Mouse (Mus musculus) neural tube, embryonic 11.5 days (tissue): ENCODE measurements around the gene Gm16440. TPM values are rescaled to one million over a fixed set of nuclear protein-coding genes. Genes with fewer than 3 reads are reported as not detected.
"Not testable (repeated sequence)": the region's sequence is repeated elsewhere in the genome, so short reads cannot be mapped to it uniquely, and the experiment has no call there.

Experiments used
- ATAC-seq: fragments of 200-750 bp; cut with Nextera tagmentation; 2 replicates; pipeline ENCODE4 v1.8.0; 2017; ENCODE audit warnings: moderate number of reproducible peaks, mild to moderate bottlenecking, moderate TSS enrichment, moderate library complexity; ENCODE audit not compliant: insufficient read depth, low FRiP score, low TSS enrichment
- DNase-seq: peaks from one replicate; pipeline ENCODE4 v3.0.0-alpha.2; 2015; ENCODE audit warnings: low spot score
- H3K27ac ChIP-seq: fragments of 300-500 bp; sonication (generic); 2 replicates; pipeline ENCODE4 v1.5.1; 2014; ENCODE audit warnings: low read depth, mild to moderate bottlenecking, low read length
- H3K27me3 ChIP-seq: fragments of 300-500 bp; sonication (generic); 2 replicates; pipeline ENCODE4 v1.6.1; 2014; ENCODE audit warnings: mild to moderate bottlenecking, low read length, mixed read lengths; ENCODE audit not compliant: control insufficient read depth, insufficient read depth
- H3K36me3 ChIP-seq: fragments of 300-500 bp; sonication (generic); 2 replicates; pipeline ENCODE4 v1.6.1; 2014; ENCODE audit warnings: mild to moderate bottlenecking, low read length, moderate library complexity, mixed read lengths; ENCODE audit not compliant: control insufficient read depth, insufficient read depth
- H3K4me1 ChIP-seq: fragments of 300-500 bp; sonication (generic); 2 replicates; pipeline ENCODE4 v1.6.1; 2014; ENCODE audit warnings: low read length, mixed read lengths; ENCODE audit not compliant: control insufficient read depth, insufficient read depth
- H3K4me2 ChIP-seq: fragments of 300-500 bp; sonication (generic); 2 replicates; pipeline ENCODE4 v1.6.1; 2014; ENCODE audit warnings: low read depth, mild to moderate bottlenecking, moderate library complexity
- H3K4me3 ChIP-seq: fragments of 300-500 bp; sonication (generic); 2 replicates; pipeline ENCODE4 v1.5.1; 2014; ENCODE audit warnings: low read depth, low read length
- H3K9ac ChIP-seq: fragments of 300-500 bp; sonication (generic); 2 replicates; pipeline ENCODE4 v1.6.1; 2014; ENCODE audit warnings: mild to moderate bottlenecking, low read length
- H3K9me3 ChIP-seq: fragments of 300-500 bp; sonication (generic); 2 replicates; pipeline ENCODE4 v1.6.1; 2016; ENCODE audit warnings: low read length; ENCODE audit not compliant: control insufficient read depth
- WGBS: fragments of 180-500 bp; shearing (Covaris S2); extraction: QIAGEN DNeasy Blood & Tissue Kit; methylation state at CpG from one replicate; pipeline ENCODE4 v1.1.7; 2014; 5-methylcytosine and 5-hydroxymethylcytosine counted together
- polyA plus RNA-seq: library from polyadenylated mRNA; unstranded; fragments of >200 nt; fragmentation: Nextera tagmentation; extraction: Ambion mirVana; gene quantifications from 2 replicates; pipeline ENCODE4 v1.2.1, GENCODE M21; 2014

The Gm16440 gene
- not detected in 2 replicates for polyA plus RNA-seq

DNA sequence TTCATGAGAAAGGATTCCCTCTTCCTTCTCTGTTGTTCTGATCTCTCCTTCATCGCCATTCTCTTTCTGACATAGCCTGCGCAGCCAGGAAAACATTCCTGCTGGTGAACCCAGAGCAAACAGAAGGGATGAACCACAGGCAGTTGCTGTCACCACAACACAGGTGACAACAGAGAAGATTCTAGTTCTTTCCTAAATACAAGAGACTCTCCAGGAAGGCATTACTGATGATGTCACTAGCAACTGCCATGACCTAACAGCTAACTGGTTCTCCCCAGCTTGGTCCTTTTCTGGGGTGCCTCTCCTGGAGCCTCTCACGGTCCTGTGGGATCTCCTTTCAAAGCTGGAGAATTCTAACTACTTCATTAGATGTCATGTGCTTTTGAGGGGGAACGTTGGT, at the start of gene Gm16440:
TSS of gene Gm16440 (minus strand) at position 101 of the 400 bp plus-strand sequence.
- H3K27ac ChIP-seq, ATAC-seq, H3K9ac ChIP-seq, DNase-seq, H3K4me2 ChIP-seq, H3K9me3 ChIP-seq, H3K27me3 ChIP-seq, H3K4me1 ChIP-seq, H3K36me3 ChIP-seq, H3K4me3 ChIP-seq: not testable (repeated sequence)
- 86% methylated on average over 2 of the region's 4 CpGs for WGBS

DNA sequence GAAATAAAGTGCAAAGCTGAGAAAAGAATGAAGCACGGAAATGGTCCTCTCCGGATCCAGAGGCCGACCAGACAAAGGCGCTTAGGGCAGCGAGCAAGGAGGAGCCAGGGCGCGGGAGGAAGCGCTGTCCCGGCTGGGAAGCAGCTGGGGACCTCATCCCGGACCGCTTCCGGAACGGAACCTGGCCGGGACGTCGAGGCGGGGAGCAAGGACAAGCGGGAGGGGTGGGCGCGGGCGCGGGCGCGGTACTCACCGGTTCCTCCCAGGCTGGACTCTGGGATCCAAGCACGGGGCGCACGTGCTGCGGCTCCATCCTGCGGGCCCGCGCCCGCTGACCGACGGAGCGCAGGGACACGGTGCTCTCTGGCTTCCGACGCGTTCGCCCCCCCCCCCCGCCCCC, 36.6 kb upstream of the Gm16440 start:
- H3K4me3 ChIP-seq, DNase-seq, H3K27me3 ChIP-seq, H3K4me1 ChIP-seq, ATAC-seq, H3K27ac ChIP-seq, H3K9me3 ChIP-seq, H3K9ac ChIP-seq, H3K36me3 ChIP-seq, H3K4me2 ChIP-seq: not testable (repeated sequence)
- WGBS, result 21% methylated on average over 5 of the region's 42 CpGs

DNA sequence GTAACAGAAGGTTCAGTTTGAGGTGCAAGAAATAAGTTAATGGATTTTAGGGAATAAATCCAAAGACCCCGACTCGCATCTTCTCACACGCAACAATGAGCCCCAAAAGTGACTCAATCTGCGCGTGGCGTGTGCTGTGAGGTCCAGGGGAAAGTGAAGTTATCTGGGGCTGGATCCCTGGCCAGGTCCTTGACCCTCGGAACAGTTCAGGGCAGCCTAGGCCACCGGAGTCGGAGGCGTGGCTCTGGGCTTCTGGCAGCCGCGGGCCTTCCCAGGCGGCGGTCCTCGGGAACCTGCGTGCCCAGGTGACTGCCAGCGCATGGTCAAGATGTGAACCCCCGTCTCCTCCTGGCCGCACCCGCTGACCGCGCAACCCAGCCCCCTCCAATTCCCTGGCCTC, 36.2 kb upstream of the Gm16440 start:
- not testable (repeated sequence) for H3K9me3 ChIP-seq, H3K27me3 ChIP-seq, DNase-seq, H3K36me3 ChIP-seq, H3K9ac ChIP-seq, H3K4me1 ChIP-seq, H3K4me3 ChIP-seq, ATAC-seq, H3K27ac ChIP-seq, H3K4me2 ChIP-seq
- 26% methylated on average over 21 of the region's 22 CpGs for WGBS

DNA sequence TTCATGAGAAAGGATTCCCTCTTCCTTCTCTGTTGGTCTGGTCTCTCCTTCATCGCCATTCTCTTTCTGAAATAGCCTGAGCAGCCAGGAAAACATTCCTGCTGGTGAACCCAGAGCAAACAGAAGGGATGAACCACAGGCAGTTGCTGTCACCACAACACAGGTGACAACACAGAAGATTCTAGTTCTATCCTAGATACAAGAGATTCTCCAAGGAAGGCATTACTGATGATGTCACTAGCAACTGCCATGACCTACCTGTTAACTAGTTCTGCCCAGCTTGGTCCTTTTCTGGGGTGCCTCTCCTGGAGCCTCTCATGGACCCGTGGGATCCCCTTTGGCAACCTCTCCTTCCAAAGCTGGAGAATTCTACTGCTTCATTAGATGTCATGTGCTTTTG, 22.3 kb upstream of the Gm16440 start, which contains the start of gene Gm3591:
TSS of gene Gm3591 (minus strand) at position 101 of the 400 bp plus-strand sequence.
- not testable (repeated sequence) for H3K27me3 ChIP-seq, ATAC-seq, H3K4me2 ChIP-seq, H3K9ac ChIP-seq, H3K36me3 ChIP-seq, H3K4me1 ChIP-seq, DNase-seq, H3K27ac ChIP-seq, H3K9me3 ChIP-seq, H3K4me3 ChIP-seq
- no CpG with 5 or more reads among the region's 2 CpGs for WGBS

DNA sequence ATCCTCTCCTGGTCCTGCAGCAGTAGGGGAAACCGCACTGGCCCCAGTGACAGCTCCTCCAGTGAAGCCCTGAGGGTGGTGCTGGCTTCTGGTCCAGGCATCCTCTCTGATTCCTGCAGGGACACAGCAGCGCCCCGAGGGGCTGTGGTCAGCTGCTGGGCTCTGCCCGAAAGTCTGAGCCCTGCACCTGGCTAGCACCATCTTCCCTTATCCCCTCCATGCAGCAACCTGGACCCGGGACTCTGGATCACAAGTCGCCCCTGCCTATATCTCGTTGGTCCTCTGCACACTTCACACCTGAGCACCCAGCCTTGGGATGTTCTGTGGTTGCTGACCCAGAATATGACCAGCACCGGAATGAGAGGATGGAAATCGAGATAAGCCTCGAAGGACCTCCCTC, 46.5 kb downstream of the Gm16440 start, which contains the start of gene Gm3618:
TSS of gene Gm3618 (minus strand) at position 101 of the 400 bp plus-strand sequence.
- not testable (repeated sequence) for H3K27ac ChIP-seq, ATAC-seq, H3K4me1 ChIP-seq, H3K9ac ChIP-seq, H3K4me2 ChIP-seq, H3K36me3 ChIP-seq, H3K9me3 ChIP-seq, H3K4me3 ChIP-seq, H3K27me3 ChIP-seq, DNase-seq
- WGBS, result no CpG with 5 or more reads among the region's 10 CpGs

Other genes with a start within 250 kb of the Gm16440 start
- gene Gm21560, start 171.0 kb downstream of the Gm16440 start, polyA plus RNA-seq, result not detected in 2 replicates
- gene Gm3411, start 103.1 kb downstream of the Gm16440 start, polyA plus RNA-seq, result 1.7 and 1.9 TPM in 2 replicates
- gene Gm21103, start 85.5 kb downstream of the Gm16440 start, polyA plus RNA-seq, result not detected in 2 replicates
- not detected in 2 replicates for gene Gm3618, start 46.6 kb downstream of the Gm16440 start, polyA plus RNA-seq
- 1.5 and 1.8 TPM in 2 replicates for gene Gm3591, start 22.2 kb upstream of the Gm16440 start, polyA plus RNA-seq
- gene Gm3594, start 54.3 kb upstream of the Gm16440 start, polyA plus RNA-seq, result not detected in 2 replicates
- not detected in 2 replicates for gene Gm8356, start 147.0 kb upstream of the Gm16440 start, polyA plus RNA-seq
- gene Gm3629, start 200.3 kb upstream of the Gm16440 start, polyA plus RNA-seq, result 0.14 TPM in 1 of 2 replicates, not detected in the other
- not detected in 2 replicates for gene Gm3460, start 232.1 kb upstream of the Gm16440 start, polyA plus RNA-seq